Mouse (Mus musculus): Measurements from ENCODE around the gene Apobec1. TPM values are rescaled to one million over a fixed set of nuclear protein-coding genes. Genes with fewer than 3 reads are reported as not detected.

Apobec1 gene
- total and polyA plus RNA-seq, 3 experiments: 4.5 to 5.8 TPM; not detected in 1

GRCm38 (mm10) chr6:122569762-122570161 is 32.5 kb downstream of the Apobec1 start:
- peaks cover 0 to 21% of the 10 kb centered on the region in 2 experiments; a peak in 2 of 4 replicates for H3K36me3 ChIP-seq (ENCODE audit: control insufficient read depth in 1 of 2, insufficient read depth in 2 of 2, low read length in 2 of 2)
- H3K9me3 ChIP-seq (replicated peaks; ENCODE audit: insufficient read depth, low read length): no peaks in the 10 kb centered on the region
- no peak overlapping the region for H3K27ac ChIP-seq (ENCODE audit: control insufficient read depth, low read depth, low read length)
- no peaks in the 10 kb centered on the region for H3K79me2 ChIP-seq (ENCODE audit: control insufficient read depth, insufficient read depth, low read length, poor library complexity)
- H3K4me3 ChIP-seq (ENCODE audit: control insufficient read depth in 1 of 2, insufficient read depth in 1 of 2, low read depth in 2 of 2, low read length in 2 of 2): no peak overlapping the region
- TF ChIP-seq MAZ (IDR thresholded peaks at IDR 0.05; ENCODE audit: low read depth, low read length) (no peak), TAL1 (IDR thresholded peaks at IDR 0.05; ENCODE audit: low read length) (no peak), CTCF (IDR thresholded peaks at IDR 0.05 in 2 of 3, conservative IDR thresholded peaks at IDR 0.05 in 1 of 3; ENCODE audit: control insufficient read depth in 1 of 3, insufficient read depth in 1 of 3, low read depth in 2 of 3, low read length in 3 of 3, poor library complexity in 1 of 3, severe bottlenecking in 1 of 3) (no peak), SIN3A (IDR thresholded peaks at IDR 0.05; ENCODE audit: low read length) (no peak), MYC (IDR thresholded peaks at IDR 0.05; ENCODE audit: low read depth, low read length) (no peak), JUND (IDR thresholded peaks at IDR 0.05; ENCODE audit: low read depth, low read length) (no peak), ZNF384 (IDR thresholded peaks at IDR 0.05; ENCODE audit: low read depth, low read length) (no peak), ZC3H11A (IDR thresholded peaks at IDR 0.05; ENCODE audit: low read depth, low read length) (no peak), TCF12 (IDR thresholded peaks at IDR 0.05; ENCODE audit: low read depth, low read length) (no peak), CHD2 (IDR thresholded peaks at IDR 0.05; ENCODE audit: low read length) (no peak), BHLHE40 (IDR thresholded peaks at IDR 0.05; ENCODE audit: borderline replicate concordance, low read depth, low read length) (no peak)
- H3K4me1 ChIP-seq (ENCODE audit: control insufficient read depth in 1 of 2, insufficient read depth in 2 of 2, low read length in 2 of 2): peaks cover 14 to 21% of the 10 kb centered on the region in 2 experiments
- DNase-seq (ENCODE audit: low read depth, low spot score): no peak
- no peak overlapping the region for H3K9ac ChIP-seq (ENCODE audit: control insufficient read depth, low read depth, low read length, poor library complexity, severe bottlenecking)
- no peaks in the 10 kb centered on the region for H3K27me3 ChIP-seq (ENCODE audit: control insufficient read depth in 1 of 2, insufficient read depth in 2 of 2, low read length in 2 of 2)

GRCm38 (mm10) chr6:122569113-122569512 is 33.1 kb downstream of the Apobec1 start:
- TF ChIP-seq ZC3H11A (IDR thresholded peaks at IDR 0.05; ENCODE audit: low read depth, low read length) (no peak), USF2 (IDR thresholded peaks at IDR 0.05; ENCODE audit: borderline replicate concordance in 1 of 2, insufficient read depth in 1 of 2, low read depth in 1 of 2, low read length in 2 of 2) (no peak), MXI1 (IDR thresholded peaks at IDR 0.05; ENCODE audit: low read depth, low read length) (no peak), POLR2A (IDR thresholded peaks at IDR 0.05; ENCODE audit: control insufficient read depth in 1 of 2, insufficient read depth in 1 of 2, low read depth in 1 of 2, low read length in 2 of 2, poor library complexity in 1 of 2) (no peak)
- Histone ChIP-seq H3K27me3 (ENCODE audit: control insufficient read depth in 1 of 2, insufficient read depth in 2 of 2, low read length in 2 of 2) (no peaks in the 10 kb centered on the region), H3K36me3 (ENCODE audit: control insufficient read depth in 1 of 2, insufficient read depth in 2 of 2, low read length in 2 of 2) (peaks cover 0 to 21% of the 10 kb centered on the region in 2 experiments; a peak in 2 of 4 replicates), H3K4me3 (ENCODE audit: control insufficient read depth in 1 of 2, insufficient read depth in 1 of 2, low read depth in 2 of 2, low read length in 2 of 2) (no peak overlapping the region), H3K9ac (ENCODE audit: control insufficient read depth, low read depth, low read length, poor library complexity, severe bottlenecking) (no peak overlapping the region), H3K79me2 (ENCODE audit: control insufficient read depth, insufficient read depth, low read length, poor library complexity) (no peaks in the 10 kb centered on the region), H3K27ac (ENCODE audit: control insufficient read depth, low read depth, low read length) (no peak overlapping the region), H3K4me1 (ENCODE audit: control insufficient read depth in 1 of 2, insufficient read depth in 2 of 2, low read length in 2 of 2) (peaks cover 11 to 21% of the 10 kb centered on the region in 2 experiments), H3K9me3 (replicated peaks; ENCODE audit: insufficient read depth, low read length) (no peaks in the 10 kb centered on the region)
- no peak for DNase-seq (ENCODE audit: low read depth, low spot score)

All from MEL (cell line).